Mouse (Mus musculus) spleen, adult 12 weeks (tissue): ENCODE results near the gene Fam13c.

Source experiments
- DNase-seq: peaks from one replicate; pipeline ENCODE4 v3.0.0; 2022; ENCODE audit warnings: low spot score

The Fam13c gene

GRCm38 (mm10) chr10:70458574-70459263 is 18.4 kb downstream of the Fam13c start:
- DNase-seq, result no peak

GRCm38 (mm10) chr10:70465638-70466037 is 25.4 kb downstream of the Fam13c start:
- no peak for DNase-seq

GRCm38 (mm10) chr10:70470836-70471235 is 30.6 kb downstream of the Fam13c start:
- DNase-seq, result no peak

- no peak for DNase-seq
Measured at GRCm38 (mm10) chr10:70477741-70478145, 37.5 kb downstream of the Fam13c start.

GRCm38 (mm10) chr10:70483736-70484135 is 43.5 kb downstream of the Fam13c start:
- no peak for DNase-seq

GRCm38 (mm10) chr10:70484568-70485286 is 44.4 kb downstream of the Fam13c start:
- no peak for DNase-seq

GRCm38 (mm10) chr10:70485287-70485612 is 45.0 kb downstream of the Fam13c start:
- DNase-seq, result no peak

- DNase-seq, result no peak
Measured at GRCm38 (mm10) chr10:70486651-70487050, 46.4 kb downstream of the Fam13c start.

GRCm38 (mm10) chr10:70493891-70494290 is 53.6 kb downstream of the Fam13c start:
- no peak for DNase-seq

- DNase-seq, result no peak
Measured at GRCm38 (mm10) chr10:70494441-70494840, 54.2 kb downstream of the Fam13c start.

GRCm38 (mm10) chr10:70495106-70496104 is 55.1 kb downstream of the Fam13c start:
- no peak for DNase-seq

GRCm38 (mm10) chr10:70496938-70497337 is 56.7 kb downstream of the Fam13c start:
- DNase-seq, result no peak

- DNase-seq, result no peak
Measured at GRCm38 (mm10) chr10:70498328-70498727, 58.0 kb downstream of the Fam13c start.

- no peak for DNase-seq
Measured at GRCm38 (mm10) chr10:70499246-70499645, 59.0 kb downstream of the Fam13c start.

GRCm38 (mm10) chr10:70504871-70505270 is 64.6 kb downstream of the Fam13c start:
- no peak for DNase-seq

GRCm38 (mm10) chr10:70505395-70505794 is 65.1 kb downstream of the Fam13c start:
- no peak for DNase-seq

GRCm38 (mm10) chr10:70505842-70506241 is 65.6 kb downstream of the Fam13c start:
- DNase-seq, result no peak

- DNase-seq, result no peak
Measured at GRCm38 (mm10) chr10:70506499-70507168, 66.4 kb downstream of the Fam13c start.

- no peak for DNase-seq
Measured at GRCm38 (mm10) chr10:70507880-70508279, 67.6 kb downstream of the Fam13c start.

- no peak for DNase-seq
Measured at GRCm38 (mm10) chr10:70514848-70515247, 74.6 kb downstream of the Fam13c start.

- no peak for DNase-seq
Measured at GRCm38 (mm10) chr10:70516661-70517060, 76.4 kb downstream of the Fam13c start.

GRCm38 (mm10) chr10:70519640-70520099 is 79.4 kb downstream of the Fam13c start:
- DNase-seq, result no peak
